Mouse (Mus musculus) midbrain, embryonic 12.5 days (tissue): Measurements from ENCODE around the gene Trim38. TPM values are rescaled to one million over a fixed set of nuclear protein-coding genes. Genes with fewer than 3 reads are reported as not detected.
"Not testable (repeated sequence)": the region's sequence is repeated elsewhere in the genome, so short reads cannot be mapped to it uniquely, and the experiment has no call there.

Source experiments
- ATAC-seq: fragments of 200-750 bp; cut with Nextera tagmentation; 2 replicates; pipeline ENCODE4 v1.8.0; 2017; ENCODE audit warnings: low read depth, moderate TSS enrichment, moderate library complexity; ENCODE audit not compliant: low FRiP score
- H3K27ac ChIP-seq: fragments of 300-500 bp; sonication (generic); replicated peaks from 2 replicates; pipeline ENCODE4 v1.5.1; 2016; ENCODE audit warnings: mild to moderate bottlenecking
- H3K27me3 ChIP-seq: fragments of 300-500 bp; sonication (generic); 2 replicates; pipeline ENCODE4 v1.6.1; 2016; ENCODE audit warnings: mild to moderate bottlenecking
- H3K36me3 ChIP-seq: fragments of 300-500 bp; sonication (generic); 2 replicates; pipeline ENCODE4 v1.6.1; 2016
- H3K4me1 ChIP-seq: fragments of 300-500 bp; sonication (generic); 2 replicates; pipeline ENCODE4 v1.6.1; 2016
- H3K4me2 ChIP-seq: fragments of 300-500 bp; sonication (generic); replicated peaks from 2 replicates; pipeline ENCODE4 v1.6.1; 2016; ENCODE audit warnings: mild to moderate bottlenecking, moderate library complexity
- H3K4me3 ChIP-seq: fragments of 300-500 bp; sonication (generic); 2 replicates; pipeline ENCODE4 v1.5.1; 2016; ENCODE audit warnings: mild to moderate bottlenecking
- H3K9ac ChIP-seq: fragments of 300-500 bp; sonication (generic); replicated peaks from 2 replicates; pipeline ENCODE4 v1.6.1; 2016; ENCODE audit warnings: mild to moderate bottlenecking, moderate library complexity
- H3K9me3 ChIP-seq: fragments of 300-500 bp; sonication (generic); 2 replicates; pipeline ENCODE4 v1.6.1; 2016; ENCODE audit warnings: mild to moderate bottlenecking
- WGBS: fragments of 180-500 bp; shearing (Covaris S2); methylation state at CpG from one replicate; pipeline ENCODE4 v1.1.7; 2016; 5-methylcytosine and 5-hydroxymethylcytosine counted together
- polyA plus RNA-seq: library from polyadenylated mRNA; unstranded; fragments of >200 nt; fragmentation: Nextera tagmentation; extraction: Ambion mirVana; gene quantifications from 2 replicates; pipeline ENCODE4 v1.2.1, GENCODE M21; 2016

Gene Trim38
- polyA plus RNA-seq, 1 experiment from 2014 or later = not detected

DNA sequence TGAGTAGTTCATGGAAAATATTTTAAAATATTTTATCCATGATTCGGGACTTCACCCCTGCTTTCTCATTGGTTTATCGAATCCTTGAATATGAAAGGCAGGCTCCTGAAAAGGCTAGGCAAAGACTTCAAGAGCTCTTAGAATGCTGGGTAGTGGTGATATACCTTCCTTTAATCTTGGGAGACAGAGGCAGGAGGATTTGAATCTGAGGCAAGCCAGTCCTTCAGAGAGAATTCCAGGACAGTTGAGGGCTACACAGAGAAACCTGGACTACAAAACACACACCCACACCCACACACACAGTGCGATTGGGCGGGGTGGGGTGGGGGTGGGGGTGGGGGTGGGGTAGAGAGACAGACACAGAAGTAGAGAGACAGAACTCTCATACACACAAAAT is 21.8 kb upstream of the Trim38 start:
- no peaks in the 10 kb centered on the region for H3K27me3 ChIP-seq
- WGBS = 3% methylated on average over 4 of the region's 4 CpGs
- peak overlapping the region; percentile 67 for H3K4me2 ChIP-seq
- no peak overlapping the region; the same call in 1 of the 2 replicates for H3K9ac ChIP-seq
- H3K4me1 ChIP-seq = peaks cover 24% of the 10 kb centered on the region
- no peaks in the 10 kb centered on the region for H3K9me3 ChIP-seq
- no peak for ATAC-seq
- H3K36me3 ChIP-seq = no peaks in the 10 kb centered on the region
- no peak overlapping the region for H3K4me3 ChIP-seq
- H3K27ac ChIP-seq = peak overlapping the region; percentile 98

DNA sequence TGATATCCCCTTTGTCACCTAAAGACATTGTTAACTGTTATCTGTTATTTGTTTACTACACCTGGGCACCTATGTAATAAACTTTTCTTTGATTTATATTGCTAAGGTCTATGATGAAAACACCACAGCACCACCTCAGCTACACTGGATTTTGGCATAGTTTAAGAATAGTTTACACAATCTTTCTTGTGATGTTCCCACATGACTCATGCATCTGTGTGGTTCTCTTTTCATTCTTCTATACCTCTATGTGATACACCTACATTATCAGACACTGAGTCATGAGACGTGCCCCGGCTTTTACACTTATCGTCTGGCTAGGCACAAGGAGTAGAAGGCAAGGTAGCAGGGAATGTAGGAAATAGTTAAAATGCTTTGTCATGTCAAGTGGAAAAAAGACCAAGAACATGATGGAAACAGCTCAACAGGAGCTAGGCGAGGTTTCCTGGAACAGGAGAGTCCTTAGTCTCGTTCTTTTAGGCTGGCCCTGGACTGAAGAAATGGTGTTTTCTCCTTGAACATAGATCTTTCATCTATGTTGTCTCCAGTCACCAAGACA is 20.1 kb upstream of the Trim38 start:
- no peak overlapping the region for H3K4me3 ChIP-seq
- WGBS = 90% methylated on average over 5 of the region's 5 CpGs
- no peaks in the 10 kb centered on the region for H3K27me3 ChIP-seq
- no peak for ATAC-seq
- no peak overlapping the region for H3K4me2 ChIP-seq
- H3K36me3 ChIP-seq = no peaks in the 10 kb centered on the region
- peak overlapping the region; percentile 70; the same call in 1 of the 2 replicates for H3K27ac ChIP-seq
- H3K9me3 ChIP-seq = no peaks in the 10 kb centered on the region
- no peak overlapping the region for H3K9ac ChIP-seq
- peaks cover 25% of the 10 kb centered on the region for H3K4me1 ChIP-seq

DNA sequence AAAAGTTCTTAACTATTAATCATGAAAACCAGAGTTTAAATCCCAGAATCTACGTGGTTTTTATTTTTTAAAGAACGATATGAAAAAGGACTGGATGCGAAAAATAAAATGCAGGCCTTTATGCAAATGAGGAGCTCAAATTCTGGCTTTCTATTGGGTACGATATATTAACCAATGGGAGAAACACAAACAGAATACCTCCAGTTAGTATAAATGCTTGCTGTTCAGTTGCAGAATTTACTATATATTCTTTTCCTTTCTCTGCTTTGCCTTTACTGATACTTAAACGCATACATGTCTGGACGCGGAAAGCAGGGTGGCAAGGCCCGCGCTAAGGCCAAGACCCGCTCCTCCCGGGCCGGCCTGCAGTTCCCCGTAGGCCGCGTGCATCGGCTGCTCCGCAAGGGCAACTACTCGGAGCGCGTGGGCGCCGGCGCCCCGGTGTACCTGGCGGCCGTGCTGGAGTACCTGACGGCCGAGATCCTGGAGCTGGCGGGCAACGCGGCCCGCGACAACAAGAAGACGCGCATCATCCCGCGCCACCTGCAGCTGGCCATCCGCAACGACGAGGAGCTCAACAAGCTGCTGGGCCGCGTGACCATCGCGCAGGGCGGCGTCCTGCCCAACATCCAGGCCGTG is 18.8 kb upstream of the Trim38 start, which contains the start of gene Hist1h2ab:
Hist1h2ab (plus strand) TSS at position 288 of the 639 bp plus-strand sequence.
- WGBS = under 1% methylated on average over 35 of the region's 47 CpGs

DNA sequence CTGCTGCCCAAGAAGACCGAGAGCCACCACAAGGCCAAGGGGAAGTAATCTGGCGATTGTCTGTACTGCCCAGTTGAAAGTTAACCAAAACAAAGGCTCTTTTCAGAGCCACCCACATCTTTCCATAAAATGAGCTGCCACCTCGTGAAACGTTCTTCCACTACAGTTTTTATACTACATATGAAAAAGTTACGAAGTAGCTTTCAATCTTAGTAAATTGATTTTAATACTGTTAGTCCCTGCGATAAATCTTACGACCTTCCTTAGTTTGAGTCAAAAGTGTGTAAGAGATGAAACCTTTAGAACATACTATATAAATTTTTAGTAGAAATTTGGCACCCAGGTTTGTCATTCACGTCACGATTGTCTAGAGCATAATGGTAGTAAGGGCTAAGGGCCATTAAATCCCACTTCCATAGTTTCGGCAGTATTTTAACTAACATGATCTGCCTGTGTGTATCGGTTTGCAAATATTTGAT is 18.2 kb upstream of the Trim38 start:
- Histone ChIP-seq H3K4me2 (peak overlapping the region; percentile 60), H3K4me1 (peaks cover 22% of the 10 kb centered on the region), H3K36me3 (no peaks in the 10 kb centered on the region), H3K9ac (peak overlapping the region; percentile 54; the same call in 1 of the 2 replicates), H3K27ac (peak overlapping the region; percentile 95), H3K4me3 (peak overlapping the region; percentile 47), H3K9me3 (no peaks in the 10 kb centered on the region), H3K27me3 (no peaks in the 10 kb centered on the region)
- 1% methylated on average over 11 of the region's 11 CpGs for WGBS
- ATAC-seq = peak; percentile 21

More for the DNA sequence above, 18.8 kb upstream of the Trim38 start, which contains the start of gene Hist1h2ab:
- Histone ChIP-seq H3K4me1 (peaks cover 22% of the 10 kb centered on the region), H3K27ac (peak within 1 kb of the TSS; percentile 95), H3K4me2 (peak within 1 kb of the TSS; percentile 60), H3K4me3 (peak within 1 kb of the TSS; percentile 47), H3K9ac (peak within 1 kb of the TSS; percentile 54)
- peak; percentile 47 for ATAC-seq
- H3K9me3 ChIP-seq, H3K27me3 ChIP-seq, H3K36me3 ChIP-seq: not testable (repeated sequence)

GRCm38 (mm10) chr13:23752067-23752741 is 17.5 kb upstream of the Trim38 start, which contains the start of gene Hist1h3b:
Gene Hist1h3b, plus strand, starts transcription at chr13:23752267.
- peak within 1 kb of the TSS; percentile 95 for H3K27ac ChIP-seq
- H3K27me3 ChIP-seq, H3K9me3 ChIP-seq, H3K36me3 ChIP-seq: not testable (repeated sequence)
- H3K9ac ChIP-seq = peak within 1 kb of the TSS; percentile 54
- peak within 1 kb of the TSS; percentile 60 for H3K4me2 ChIP-seq
- ATAC-seq = peak; percentile 85
- peak within 1 kb of the TSS; percentile 47 for H3K4me3 ChIP-seq
- H3K4me1 ChIP-seq = peaks cover 19% of the 10 kb centered on the region
- 1% methylated on average over 16 of the region's 47 CpGs for WGBS

DNA sequence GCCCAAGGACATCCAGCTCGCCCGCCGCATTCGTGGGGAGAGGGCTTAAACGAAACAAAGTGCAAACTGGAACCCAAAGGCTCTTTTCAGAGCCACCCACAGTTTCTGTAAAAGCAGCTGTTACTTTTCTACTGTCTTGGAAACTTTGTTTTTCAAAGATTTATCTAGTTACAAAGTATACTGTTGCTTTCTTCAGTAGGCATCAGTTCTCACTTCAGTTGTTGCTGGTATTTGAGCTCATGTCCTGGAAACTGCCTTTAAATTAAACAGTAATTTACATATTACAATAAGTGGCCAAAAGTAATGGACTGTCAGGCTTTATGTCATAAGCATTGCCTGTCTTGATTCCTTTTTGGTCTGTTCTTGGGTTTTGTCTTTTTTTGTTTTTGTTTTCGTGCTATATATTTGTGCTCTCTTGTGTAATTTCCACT is 17.0 kb upstream of the Trim38 start:
- H3K9me3 ChIP-seq = no peaks in the 10 kb centered on the region
- H3K4me1 ChIP-seq = peaks cover 19% of the 10 kb centered on the region
- H3K27me3 ChIP-seq = no peaks in the 10 kb centered on the region
- no peaks in the 10 kb centered on the region for H3K36me3 ChIP-seq
- under 1% methylated on average over 6 of the region's 6 CpGs for WGBS
- peak overlapping the region; percentile 79 for H3K27ac ChIP-seq
- no peak for ATAC-seq
- H3K9ac ChIP-seq = peak overlapping the region; percentile 47
- peak overlapping the region; percentile 52 for H3K4me2 ChIP-seq
- peak overlapping the region; percentile 40 for H3K4me3 ChIP-seq

DNA sequence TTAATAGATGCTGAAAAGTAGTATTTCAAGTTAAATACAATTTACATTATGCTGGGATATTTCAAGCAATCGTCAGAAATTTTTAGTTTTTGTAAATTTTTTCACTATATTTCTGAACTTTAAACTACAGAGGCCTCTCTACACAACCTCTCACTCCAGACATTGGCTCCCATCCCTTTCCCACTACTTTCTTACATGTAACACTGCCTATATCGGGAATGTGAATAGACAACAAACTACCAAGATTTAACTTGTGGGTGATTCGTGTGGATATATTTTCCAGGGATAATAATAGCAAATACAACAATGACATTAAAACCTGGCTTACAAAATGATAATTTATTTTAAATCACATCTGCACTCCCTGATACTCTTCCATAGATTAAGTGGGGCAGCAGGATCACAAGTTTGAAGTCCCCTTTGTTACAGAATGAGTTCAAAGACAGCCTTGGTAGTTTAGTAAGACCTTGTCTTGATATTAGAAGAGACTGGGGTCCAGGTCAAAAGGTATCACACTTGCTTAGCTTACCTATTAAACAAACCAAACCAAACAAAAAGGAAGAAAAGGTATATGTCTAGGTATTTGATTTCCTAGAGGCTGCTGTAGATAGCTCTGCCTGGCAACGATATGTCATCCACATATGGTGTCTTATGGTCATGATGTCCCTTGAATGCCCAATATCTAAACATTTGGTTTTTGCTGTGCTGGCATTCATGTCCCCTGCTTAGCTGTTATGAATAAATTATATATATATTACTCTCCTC is 16.2 kb upstream of the Trim38 start:
- Histone ChIP-seq H3K4me3 (no peak overlapping the region), H3K9me3 (no peaks in the 10 kb centered on the region), H3K4me1 (peaks cover 12% of the 10 kb centered on the region; the same call in 1 of the 2 replicates), H3K27ac (peak overlapping the region; percentile 79), H3K27me3 (no peaks in the 10 kb centered on the region), H3K9ac (no peak overlapping the region), H3K4me2 (peak overlapping the region; percentile 52), H3K36me3 (no peaks in the 10 kb centered on the region)
- no peak for ATAC-seq
- WGBS = 63% methylated on average over 4 of the region's 4 CpGs

- no peak for ATAC-seq
- H3K27me3 ChIP-seq = no peaks in the 10 kb centered on the region
- H3K4me3 ChIP-seq = no peak overlapping the region
Observed at GRCm38 (mm10) chr13:23755000-23755399, 14.7 kb upstream of the Trim38 start.

GRCm38 (mm10) chr13:23756790-23757189 is 12.9 kb upstream of the Trim38 start, which contains the start of gene Hist1h4b:
Gene Hist1h4b, plus strand, starts transcription at chr13:23757013.
- H3K27me3 ChIP-seq = no peaks in the 10 kb centered on the region
- peak within 1 kb of the TSS; percentile 61 for H3K9ac ChIP-seq
- H3K4me2 ChIP-seq = peak within 1 kb of the TSS; percentile 58
- ATAC-seq = peak; percentile 68
- H3K9me3 ChIP-seq = no peaks in the 10 kb centered on the region
- H3K4me1 ChIP-seq = peaks cover 25% of the 10 kb centered on the region; the same call in 1 of the 2 replicates
- H3K36me3 ChIP-seq = no peaks in the 10 kb centered on the region
- H3K27ac ChIP-seq = peak within 1 kb of the TSS; percentile 86
- peak within 1 kb of the TSS; percentile 42 for H3K4me3 ChIP-seq
- WGBS = under 1% methylated on average over 17 of the region's 22 CpGs

More at GRCm38 (mm10) chr13:23755000-23755399, 14.7 kb upstream of the Trim38 start:
- no peak overlapping the region for H3K9ac ChIP-seq
- H3K36me3 ChIP-seq = no peaks in the 10 kb centered on the region
- no peaks in the 10 kb centered on the region for H3K9me3 ChIP-seq
- H3K27ac ChIP-seq = no peak overlapping the region
- peaks cover 14% of the 10 kb centered on the region; the same call in 1 of the 2 replicates for H3K4me1 ChIP-seq
- no peak overlapping the region for H3K4me2 ChIP-seq

- no peak for ATAC-seq
- Histone ChIP-seq H3K27ac (peak overlapping the region; percentile 86), H3K27me3 (no peaks in the 10 kb centered on the region), H3K9ac (peak overlapping the region; percentile 61), H3K9me3 (no peaks in the 10 kb centered on the region), H3K4me1 (peaks cover 25% of the 10 kb centered on the region; the same call in 1 of the 2 replicates), H3K36me3 (no peaks in the 10 kb centered on the region), H3K4me2 (peak overlapping the region; percentile 58), H3K4me3 (peak overlapping the region; percentile 42)
- under 1% methylated on average over 17 of the region's 23 CpGs for WGBS
Observed at GRCm38 (mm10) chr13:23757211-23757773, 12.4 kb upstream of the Trim38 start.

DNA sequence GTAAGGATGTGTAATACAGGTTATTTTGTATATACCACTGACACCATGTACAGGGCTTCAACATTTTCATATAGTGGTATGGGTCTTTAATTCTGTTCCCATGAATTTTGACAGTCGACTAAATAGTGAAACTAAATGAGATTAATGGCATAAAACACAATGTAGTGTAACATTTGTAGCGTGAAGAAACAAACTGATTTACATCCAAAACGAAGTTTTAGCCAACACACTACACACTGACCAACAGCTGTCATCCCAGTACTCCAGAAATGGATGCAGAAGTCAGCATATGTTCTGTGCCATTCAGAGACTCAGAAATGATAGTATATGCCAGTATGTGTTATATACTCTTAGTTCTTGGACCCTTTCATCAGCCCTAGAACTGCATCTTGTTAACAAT is 11.8 kb upstream of the Trim38 start:
- no peaks in the 10 kb centered on the region for H3K36me3 ChIP-seq
- H3K4me1 ChIP-seq = peaks cover 22% of the 10 kb centered on the region; the same call in 1 of the 2 replicates
- 54% methylated on average over 3 of the region's 3 CpGs for WGBS
- H3K27ac ChIP-seq = 0 out of 2 replicates have a peak overlapping the region, but pooled peaks have one; percentile 39
- no peak overlapping the region for H3K9ac ChIP-seq
- ATAC-seq = no peak
- no peaks in the 10 kb centered on the region for H3K9me3 ChIP-seq
- H3K27me3 ChIP-seq = no peaks in the 10 kb centered on the region
- H3K4me2 ChIP-seq = no peak overlapping the region
- no peak overlapping the region for H3K4me3 ChIP-seq
